Mouse (Mus musculus): ENCODE measurements around the gene Sod1. TPM values are rescaled to one million over a fixed set of nuclear protein-coding genes. Genes with fewer than 3 reads are reported as not detected.

Gene Sod1
- polyA plus RNA-seq, 1 experiment: 305 TPM

DNA sequence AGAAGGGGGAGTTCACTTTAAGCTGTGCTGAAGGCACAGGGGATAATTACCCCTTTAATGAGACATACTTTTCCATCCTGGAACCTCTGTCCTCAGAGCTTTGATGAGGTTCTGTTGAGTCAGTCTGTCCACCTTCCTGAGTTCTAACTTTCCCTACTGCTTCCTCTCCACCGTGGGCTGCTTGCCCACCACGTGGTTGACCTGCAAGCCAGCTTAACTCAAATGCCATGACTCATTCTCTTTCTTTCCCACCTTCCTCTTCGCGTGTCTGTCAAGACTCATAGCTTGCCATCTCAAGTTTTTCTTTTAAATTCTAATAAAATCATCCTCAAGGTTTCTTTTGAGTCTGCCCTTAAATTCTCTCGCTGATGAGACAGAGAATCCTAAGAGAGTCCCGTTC is 39.6 kb upstream of the Sod1 start:
- Histone ChIP-seq H3K4me3 (ENCODE audit: control insufficient read depth, insufficient read depth, low read length) (no peak overlapping the region), H3K36me3 (ENCODE audit: control insufficient read depth, insufficient read depth, low read length) (no peaks in the 10 kb centered on the region), H3K27me3 (ENCODE audit: control insufficient read depth, insufficient read depth, low read length) (no peaks in the 10 kb centered on the region), H3K4me1 (replicated peaks; ENCODE audit: control insufficient read depth, insufficient read depth, low read length) (0 out of 2 replicates have a peak, but pooled peaks cover 2% of the 10 kb centered on the region), H3K27ac (ENCODE audit: control insufficient read depth, insufficient read depth, low read length) (no peak overlapping the region)
- DNase-seq: no peak
- 40% methylated on average over 6 of the region's 6 CpGs for WGBS
- TF ChIP-seq CTCF (IDR thresholded peaks at IDR 0.05; ENCODE audit: borderline replicate concordance, control insufficient read depth, extremely low read depth, insufficient read depth, low read length, poor library complexity): no peak
- no peak for TF ChIP-seq POLR2A (IDR thresholded peaks at IDR 0.05; ENCODE audit: control insufficient read depth, extremely low read depth, insufficient read depth, low read length, poor library complexity)

DNA sequence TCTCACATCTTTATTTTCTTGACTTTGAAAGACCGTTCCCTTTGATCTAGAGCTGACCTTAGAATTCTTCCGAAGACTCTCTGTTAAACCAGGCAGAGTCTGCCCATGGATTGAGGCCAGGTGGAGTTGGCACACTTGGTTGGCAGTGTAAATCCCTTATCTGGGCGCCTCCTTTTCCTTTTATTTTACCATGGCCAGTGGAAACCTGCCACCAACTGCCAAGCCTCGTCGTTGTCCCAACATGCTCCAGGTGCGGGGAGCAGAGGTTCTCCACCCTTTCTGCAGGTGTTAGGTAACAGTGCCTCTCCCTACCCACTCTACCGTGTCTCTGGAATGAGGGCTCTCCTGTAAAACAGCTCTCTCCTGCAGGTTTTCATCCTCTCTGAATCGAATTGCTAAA is 38.9 kb upstream of the Sod1 start:
- Histone ChIP-seq H3K27ac (ENCODE audit: control insufficient read depth, insufficient read depth, low read length) (no peak overlapping the region), H3K36me3 (ENCODE audit: control insufficient read depth, insufficient read depth, low read length) (no peaks in the 10 kb centered on the region), H3K4me1 (replicated peaks; ENCODE audit: control insufficient read depth, insufficient read depth, low read length) (no peaks in the 10 kb centered on the region), H3K27me3 (ENCODE audit: control insufficient read depth, insufficient read depth, low read length) (no peaks in the 10 kb centered on the region), H3K4me3 (ENCODE audit: control insufficient read depth, insufficient read depth, low read length) (no peak overlapping the region)
- 86% methylated on average over 8 of the region's 8 CpGs for WGBS
- TF ChIP-seq CTCF (IDR thresholded peaks at IDR 0.05; ENCODE audit: borderline replicate concordance, control insufficient read depth, extremely low read depth, insufficient read depth, low read length, poor library complexity) (no peak), POLR2A (IDR thresholded peaks at IDR 0.05; ENCODE audit: control insufficient read depth, extremely low read depth, insufficient read depth, low read length, poor library complexity) (no peak)
- DNase-seq: no peak

DNA sequence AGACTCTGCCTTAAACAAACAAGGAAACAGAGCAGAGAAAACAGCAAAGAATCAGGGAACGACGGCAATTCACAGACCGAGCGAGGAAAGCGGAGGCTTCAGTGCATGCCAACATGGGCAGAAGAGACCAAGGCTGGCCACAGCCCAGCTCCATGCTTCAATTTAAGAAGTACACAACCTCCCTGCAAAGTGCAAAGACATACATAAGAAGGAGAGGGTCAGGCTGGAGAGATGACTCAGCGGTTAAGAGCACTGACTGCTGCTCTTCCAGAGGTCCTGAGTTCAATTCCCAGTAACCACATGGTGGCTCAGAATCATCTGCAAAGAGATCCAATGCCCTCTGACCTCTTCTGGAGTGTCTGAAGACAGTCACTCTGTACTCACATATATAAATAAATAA is 36.4 kb upstream of the Sod1 start:
- no peak overlapping the region for H3K4me3 ChIP-seq (ENCODE audit: control insufficient read depth, insufficient read depth, low read length)
- TF ChIP-seq CTCF (IDR thresholded peaks at IDR 0.05; ENCODE audit: borderline replicate concordance, control insufficient read depth, extremely low read depth, insufficient read depth, low read length, poor library complexity): no peak
- TF ChIP-seq POLR2A (IDR thresholded peaks at IDR 0.05; ENCODE audit: control insufficient read depth, extremely low read depth, insufficient read depth, low read length, poor library complexity): no peak

DNA sequence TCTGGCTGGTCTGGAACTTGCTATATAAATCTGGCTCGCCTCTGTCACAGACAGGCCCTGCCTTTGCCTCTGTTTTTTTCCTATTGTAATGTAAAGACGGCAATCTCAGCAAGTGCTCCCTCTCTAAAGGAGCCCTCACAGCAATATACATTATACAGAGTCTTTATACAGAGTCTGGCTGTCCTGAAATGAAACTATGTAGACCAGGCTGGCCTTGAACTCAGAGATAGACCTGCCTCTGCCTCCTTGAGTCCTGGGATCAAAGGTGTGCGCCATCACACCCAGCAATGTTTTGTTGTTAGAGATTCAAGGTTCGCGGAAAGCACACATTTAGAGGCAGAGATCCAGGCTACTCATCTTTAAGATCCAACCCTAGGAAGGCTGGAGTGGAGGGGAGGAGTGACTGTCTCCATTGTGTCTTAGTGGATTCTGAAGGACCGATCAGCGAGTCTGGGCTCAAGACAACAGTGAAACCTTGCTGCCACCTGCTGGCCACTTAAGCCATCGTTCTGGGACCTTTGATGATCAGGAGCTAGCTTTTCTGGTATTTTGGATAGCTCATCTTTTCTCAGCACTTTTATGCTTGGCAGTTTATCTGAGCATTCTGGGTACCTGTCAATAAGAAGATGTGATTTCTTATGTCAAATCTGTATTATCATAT is 34.5 kb upstream of the Sod1 start:
- Histone ChIP-seq H3K27ac (ENCODE audit: control insufficient read depth, insufficient read depth, low read length) (no peak overlapping the region), H3K27me3 (ENCODE audit: control insufficient read depth, insufficient read depth, low read length) (no peaks in the 10 kb centered on the region), H3K36me3 (ENCODE audit: control insufficient read depth, insufficient read depth, low read length) (no peaks in the 10 kb centered on the region), H3K4me3 (ENCODE audit: control insufficient read depth, insufficient read depth, low read length) (no peak overlapping the region), H3K4me1 (replicated peaks; ENCODE audit: control insufficient read depth, insufficient read depth, low read length) (no peaks in the 10 kb centered on the region)
- TF ChIP-seq POLR2A (IDR thresholded peaks at IDR 0.05; ENCODE audit: control insufficient read depth, extremely low read depth, insufficient read depth, low read length, poor library complexity): no peak
- no peak; the same call in 1 of the 2 replicates for TF ChIP-seq CTCF (IDR thresholded peaks at IDR 0.05; ENCODE audit: borderline replicate concordance, control insufficient read depth, extremely low read depth, insufficient read depth, low read length, poor library complexity)
- DNase-seq: peak; percentile 76
- 52% methylated on average over 8 of the region's 8 CpGs for WGBS

More for the DNA sequence above, 36.4 kb upstream of the Sod1 start:
- DNase-seq: no peak
- 96% methylated on average over 6 of the region's 6 CpGs for WGBS
- H3K27ac ChIP-seq (ENCODE audit: control insufficient read depth, insufficient read depth, low read length): no peak overlapping the region
- H3K36me3 ChIP-seq (ENCODE audit: control insufficient read depth, insufficient read depth, low read length): no peaks in the 10 kb centered on the region
- H3K4me1 ChIP-seq (replicated peaks; ENCODE audit: control insufficient read depth, insufficient read depth, low read length): no peaks in the 10 kb centered on the region
- no peaks in the 10 kb centered on the region for H3K27me3 ChIP-seq (ENCODE audit: control insufficient read depth, insufficient read depth, low read length)

DNA sequence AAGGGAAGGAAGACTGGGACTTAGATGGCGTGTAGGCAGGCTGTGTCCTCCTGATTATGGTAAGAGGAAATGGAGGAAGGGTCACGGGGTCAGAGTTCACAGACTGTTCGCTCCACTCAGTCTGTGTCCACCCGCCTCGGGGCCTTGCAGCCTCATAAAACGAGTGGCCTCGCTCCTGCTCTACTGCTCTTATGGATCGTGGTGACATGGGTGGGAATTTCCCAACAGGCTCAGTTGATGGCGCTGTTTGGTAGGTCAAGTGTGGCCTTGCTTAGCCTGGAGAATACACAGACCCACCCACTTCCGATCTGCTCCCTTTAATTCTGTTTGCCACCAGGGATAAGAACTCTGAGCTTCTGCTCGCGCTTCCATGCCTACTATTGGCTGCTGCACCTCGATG is 33.1 kb upstream of the Sod1 start:
- H3K4me3 ChIP-seq (ENCODE audit: control insufficient read depth, insufficient read depth, low read length): no peak overlapping the region

DNA sequence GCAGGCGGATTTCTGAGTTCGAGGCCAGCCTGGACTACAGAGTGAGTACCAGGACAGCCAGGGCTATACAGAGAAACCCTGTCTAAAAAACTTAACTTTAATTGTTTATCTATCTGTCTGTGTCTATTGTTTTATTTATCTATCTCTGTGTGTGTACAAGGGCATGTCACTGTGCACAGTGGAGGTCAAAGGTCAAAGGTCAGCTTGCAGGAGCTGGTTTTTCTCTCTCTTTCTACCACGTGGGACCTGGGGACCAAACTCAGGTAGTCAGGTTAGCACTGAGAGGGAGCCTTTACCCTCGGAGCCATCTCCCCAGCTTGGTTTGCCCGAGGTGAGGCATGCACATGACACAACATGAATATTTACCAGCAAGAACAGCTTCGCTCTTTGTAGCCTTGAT is 29.3 kb upstream of the Sod1 start:
- DNase-seq: no peak
- H3K36me3 ChIP-seq (ENCODE audit: control insufficient read depth, insufficient read depth, low read length): no peaks in the 10 kb centered on the region
- WGBS: 90% methylated on average over 6 of the region's 6 CpGs
- H3K4me3 ChIP-seq (ENCODE audit: control insufficient read depth, insufficient read depth, low read length): no peak overlapping the region
- H3K4me1 ChIP-seq (replicated peaks; ENCODE audit: control insufficient read depth, insufficient read depth, low read length): no peaks in the 10 kb centered on the region
- H3K27me3 ChIP-seq (ENCODE audit: control insufficient read depth, insufficient read depth, low read length): no peaks in the 10 kb centered on the region
- TF ChIP-seq CTCF (IDR thresholded peaks at IDR 0.05; ENCODE audit: borderline replicate concordance, control insufficient read depth, extremely low read depth, insufficient read depth, low read length, poor library complexity): no peak
- no peak for TF ChIP-seq POLR2A (IDR thresholded peaks at IDR 0.05; ENCODE audit: control insufficient read depth, extremely low read depth, insufficient read depth, low read length, poor library complexity)
- H3K27ac ChIP-seq (ENCODE audit: control insufficient read depth, insufficient read depth, low read length): no peak overlapping the region

More for the DNA sequence above, 33.1 kb upstream of the Sod1 start:
- no peaks in the 10 kb centered on the region for H3K27me3 ChIP-seq (ENCODE audit: control insufficient read depth, insufficient read depth, low read length)
- H3K27ac ChIP-seq (ENCODE audit: control insufficient read depth, insufficient read depth, low read length): no peak overlapping the region
- H3K36me3 ChIP-seq (ENCODE audit: control insufficient read depth, insufficient read depth, low read length): no peaks in the 10 kb centered on the region
- TF ChIP-seq CTCF (IDR thresholded peaks at IDR 0.05; ENCODE audit: borderline replicate concordance, control insufficient read depth, extremely low read depth, insufficient read depth, low read length, poor library complexity) (no peak), POLR2A (IDR thresholded peaks at IDR 0.05; ENCODE audit: control insufficient read depth, extremely low read depth, insufficient read depth, low read length, poor library complexity) (no peak)
- no peaks in the 10 kb centered on the region for H3K4me1 ChIP-seq (replicated peaks; ENCODE audit: control insufficient read depth, insufficient read depth, low read length)
- DNase-seq: no peak
- WGBS: 18% methylated on average over 13 of the region's 13 CpGs

DNA sequence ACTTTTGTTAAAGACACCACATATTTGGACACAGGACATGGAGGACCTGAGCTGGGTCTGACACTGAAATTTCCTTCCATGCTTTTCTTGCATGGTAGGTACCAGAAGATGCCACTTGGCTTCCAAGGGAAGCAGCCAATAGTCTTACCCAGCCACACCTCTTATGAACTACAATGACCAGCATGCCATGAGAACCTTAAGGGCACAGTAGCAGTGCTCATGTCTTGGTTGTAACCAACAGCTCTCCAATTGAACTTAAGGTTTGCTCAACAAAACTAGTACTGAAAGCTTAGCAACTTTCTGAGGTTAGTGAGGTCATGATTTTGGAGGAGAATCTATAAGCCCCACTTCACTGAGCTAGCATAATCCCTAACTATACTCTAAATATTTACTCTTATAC is 26.8 kb upstream of the Sod1 start:
- no peak for TF ChIP-seq CTCF (IDR thresholded peaks at IDR 0.05; ENCODE audit: borderline replicate concordance, control insufficient read depth, extremely low read depth, insufficient read depth, low read length, poor library complexity)
- TF ChIP-seq POLR2A (IDR thresholded peaks at IDR 0.05; ENCODE audit: control insufficient read depth, extremely low read depth, insufficient read depth, low read length, poor library complexity): no peak
- H3K27ac ChIP-seq (ENCODE audit: control insufficient read depth, insufficient read depth, low read length): no peak overlapping the region
- H3K27me3 ChIP-seq (ENCODE audit: control insufficient read depth, insufficient read depth, low read length): no peaks in the 10 kb centered on the region
- H3K4me3 ChIP-seq (ENCODE audit: control insufficient read depth, insufficient read depth, low read length): no peak overlapping the region
- no peak for DNase-seq
- H3K36me3 ChIP-seq (ENCODE audit: control insufficient read depth, insufficient read depth, low read length): no peaks in the 10 kb centered on the region
- peaks cover 9% of the 10 kb centered on the region for H3K4me1 ChIP-seq (replicated peaks; ENCODE audit: control insufficient read depth, insufficient read depth, low read length)
